Mouse (Mus musculus) hindbrain, embryonic 16.5 days (tissue): Measurements from ENCODE around the gene Arhgap22. TPM values are rescaled to one million over a fixed set of nuclear protein-coding genes. Genes with fewer than 3 reads are reported as not detected.

Experiments
- ATAC-seq: fragments of 200-750 bp; cut with Nextera tagmentation; 2 replicates; pipeline ENCODE4 v1.8.0; 2017; ENCODE audit warnings: moderate TSS enrichment, moderate library complexity
- H3K27ac ChIP-seq: fragments of 300-500 bp; sonication (generic); 2 replicates; pipeline ENCODE4 v1.5.1; 2014; ENCODE audit warnings: low read depth, mild to moderate bottlenecking, control low read depth, low read length, moderate library complexity
- H3K27me3 ChIP-seq: fragments of 300-500 bp; sonication (generic); replicated peaks from 2 replicates; pipeline ENCODE4 v1.6.1; 2014; ENCODE audit warnings: low read length; ENCODE audit not compliant: control insufficient read depth, insufficient read depth
- H3K36me3 ChIP-seq: fragments of 300-500 bp; sonication (generic); 2 replicates; pipeline ENCODE4 v1.6.1; 2014; ENCODE audit warnings: mild to moderate bottlenecking, low read length, moderate library complexity, mixed read lengths; ENCODE audit not compliant: control insufficient read depth, insufficient read depth
- H3K4me1 ChIP-seq: fragments of 300-500 bp; sonication (generic); 2 replicates; pipeline ENCODE4 v1.6.1; 2014; ENCODE audit warnings: low read depth, low read length; ENCODE audit not compliant: control insufficient read depth, insufficient read depth
- H3K4me2 ChIP-seq: fragments of 300-500 bp; sonication (generic); 2 replicates; pipeline ENCODE4 v1.6.1; 2014; ENCODE audit warnings: mild to moderate bottlenecking, low read length, control low read depth, moderate library complexity
- H3K4me3 ChIP-seq: fragments of 300-500 bp; sonication (generic); 2 replicates; pipeline ENCODE4 v1.5.1; 2014; ENCODE audit warnings: mild to moderate bottlenecking, low read length, control low read depth, moderate library complexity
- H3K9ac ChIP-seq: fragments of 300-500 bp; sonication (generic); 2 replicates; pipeline ENCODE4 v1.6.1; 2014; ENCODE audit warnings: low read depth, mild to moderate bottlenecking, control low read depth, low read length, moderate library complexity
- H3K9me3 ChIP-seq: fragments of 300-500 bp; sonication (generic); 2 replicates; pipeline ENCODE4 v1.6.1; 2014; ENCODE audit warnings: mild to moderate bottlenecking, low read length, moderate library complexity; ENCODE audit not compliant: control insufficient read depth
- WGBS: fragments of 180-500 bp; shearing (Covaris S2); extraction: QIAGEN DNeasy Blood & Tissue Kit; methylation state at CpG from one replicate; pipeline ENCODE4 v1.1.7; 2014; 5-methylcytosine and 5-hydroxymethylcytosine counted together
- polyA plus RNA-seq: library from polyadenylated mRNA; unstranded; fragments of >200 nt; fragmentation: Nextera tagmentation; extraction: Ambion mirVana; gene quantifications from 2 replicates; pipeline ENCODE4 v1.2.1, GENCODE M21; 2015

Arhgap22 gene
- polyA plus RNA-seq, 1 experiment from 2014 or later = 4.4 TPM

DNA sequence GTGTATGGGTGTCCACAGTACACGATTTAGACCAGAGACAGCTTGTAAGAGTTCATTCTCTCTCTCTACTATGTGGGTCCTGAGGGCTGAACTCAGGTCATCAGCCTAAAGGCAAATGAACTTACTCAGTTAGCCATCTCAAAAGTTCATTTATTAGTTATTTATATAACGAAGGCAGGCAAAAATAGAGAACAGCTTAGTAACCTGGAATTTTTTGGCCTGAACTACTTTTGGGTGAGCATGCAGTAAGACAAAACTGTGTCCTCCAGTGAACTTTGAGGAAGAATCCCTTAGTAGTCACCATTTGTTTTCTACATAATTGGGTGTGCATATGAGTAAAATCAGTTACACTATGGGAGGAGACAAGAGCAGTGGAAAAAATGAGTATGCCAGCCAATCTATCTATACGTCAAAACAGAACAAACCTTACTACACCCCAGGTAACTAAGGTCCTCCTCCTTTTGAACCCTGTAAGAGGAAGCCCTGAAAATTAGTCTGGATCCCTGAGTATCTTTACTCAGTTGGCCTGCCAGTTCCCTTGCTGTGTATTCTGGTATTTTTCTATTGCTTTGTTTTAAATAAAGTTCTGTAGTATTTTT lies 204.6 kb downstream of the Arhgap22 start:
- Histone ChIP-seq H3K36me3 (no peaks in the 10 kb centered on the region), H3K9me3 (no peaks in the 10 kb centered on the region), H3K27ac (no peak overlapping the region), H3K4me2 (no peak overlapping the region), H3K4me1 (no peaks in the 10 kb centered on the region), H3K4me3 (no peak overlapping the region), H3K27me3 (no peaks in the 10 kb centered on the region), H3K9ac (no peak overlapping the region)
- WGBS = 93% methylated on average over 3 of the region's 3 CpGs
- ATAC-seq = no peak

Other genes starting within 250 kb of the Arhgap22 start
- 0.36 and 0.40 TPM in 2 replicates for gene Lrrc18, start 222.6 kb upstream of the Arhgap22 start, polyA plus RNA-seq
- 0.15 and 0.22 TPM in 2 replicates for gene Wdfy4, start 28.5 kb upstream of the Arhgap22 start, polyA plus RNA-seq
- 24.4 and 27.1 TPM in 2 replicates for gene Mapk8, start 233.1 kb downstream of the Arhgap22 start, polyA plus RNA-seq